Mouse (Mus musculus) CH12.LX (cell line): ENCODE measurements around the gene Abca3.

Source experiments
- CTCF ChIP-seq, 2 experiments: IDR thresholded peaks in 1 of 2; conservative IDR thresholded peaks in 1 of 2; 2 replicates each; pipeline ENCODE4 v1.5.1; 2011 to 2012; ENCODE audit warnings: low read depth in 2 of 2, low read length in 2 of 2, improper control_type of control experiment in 1 of 2, inconsistent platforms in 1 of 2, mild to moderate bottlenecking in 1 of 2, moderate library complexity in 1 of 2
- TCF12 ChIP-seq: IDR thresholded peaks from 2 replicates; pipeline ENCODE4 v1.6.1; 2014; ENCODE audit warnings: low read depth, mild to moderate bottlenecking, inconsistent platforms, low read length, improper control_type of control experiment

- TF ChIP-seq TCF12 (no peak), CTCF (conservative IDR thresholded peaks at IDR 0.05 in 1 of 2, IDR thresholded peaks at IDR 0.05 in 1 of 2; ENCODE audit: low read depth in 2 of 2, low read length in 2 of 2) (no peak)
These were observed 23.5 kb downstream of the Abca3 start for GRCm38 (mm10) chr17:24375094-24375712.
